Mouse (Mus musculus) liver, embryonic 14.5 days (tissue): Measurements from ENCODE around the gene Xylt1. TPM values are rescaled to one million over a fixed set of nuclear protein-coding genes. Genes with fewer than 3 reads are reported as not detected.

ENCODE experiments used
- ATAC-seq: fragments of 200-750 bp; cut with Nextera tagmentation; 2 replicates; pipeline ENCODE4 v1.8.0; 2017; ENCODE audit warnings: moderate number of reproducible peaks, mild to moderate bottlenecking, moderate library complexity; ENCODE audit not compliant: insufficient read depth
- DNase-seq, 3 experiments: peaks; one replicate each; pipeline ENCODE4 v3.0.0-alpha.2; 2012 to 2013; ENCODE audit warnings: low read depth in 3 of 3, low spot score in 3 of 3
- H3K27ac ChIP-seq: fragments of 300-500 bp; sonication (generic); 2 replicates; pipeline ENCODE4 v1.5.1; 2014; ENCODE audit warnings: moderate library complexity, mild to moderate bottlenecking, control low read depth, inconsistent platforms
- H3K27me3 ChIP-seq: fragments of 300-500 bp; sonication (generic); 2 replicates; pipeline ENCODE4 v1.6.1; 2014; ENCODE audit warnings: mild to moderate bottlenecking, low read length, moderate library complexity; ENCODE audit not compliant: control insufficient read depth, insufficient read depth
- H3K36me3 ChIP-seq: fragments of 300-500 bp; sonication (generic); replicated peaks from 2 replicates; pipeline ENCODE4 v1.6.1; 2014; ENCODE audit warnings: low read depth; ENCODE audit not compliant: control insufficient read depth, insufficient read depth
- H3K4me1 ChIP-seq, 2 experiments: fragments of 200-500 bp in 1 of 2; fragments of 300-500 bp in 1 of 2; sonication (generic) in 1 of 2; replicated peaks; 2 replicates each; pipeline ENCODE4 v1.6.1; 2012 to 2014; ENCODE audit warnings: antibody characterized with exemption in 1 of 2, inconsistent platforms in 1 of 2, low read length in 1 of 2; ENCODE audit not compliant: control insufficient read depth in 2 of 2, insufficient read depth in 2 of 2
- H3K4me2 ChIP-seq: fragments of 300-500 bp; sonication (generic); 2 replicates; pipeline ENCODE4 v1.6.1; 2014; ENCODE audit warnings: low read depth, mild to moderate bottlenecking, control low read depth, moderate library complexity
- H3K4me3 ChIP-seq, 2 experiments: fragments of 200-500 bp in 1 of 2; fragments of 300-500 bp in 1 of 2; sonication (generic) in 1 of 2; 2 replicates each; pipeline ENCODE4 v1.5.1; 2012 to 2014; ENCODE audit warnings: low read depth in 2 of 2, low read length in 2 of 2, mild to moderate bottlenecking in 2 of 2, control low read depth in 1 of 2, inconsistent platforms in 1 of 2, moderate library complexity in 1 of 2; ENCODE audit not compliant: insufficient read depth in 1 of 2
- H3K9ac ChIP-seq: fragments of 300-500 bp; sonication (generic); replicated peaks from 2 replicates; pipeline ENCODE4 v1.6.1; 2014; ENCODE audit warnings: mild to moderate bottlenecking, control low read depth, moderate library complexity
- H3K9me3 ChIP-seq: fragments of 300-500 bp; sonication (generic); 2 replicates; pipeline ENCODE4 v1.6.1; 2016; ENCODE audit warnings: low read length, mixed read lengths; ENCODE audit not compliant: control insufficient read depth
- CTCF ChIP-seq: IDR thresholded peaks from 2 replicates; pipeline ENCODE4 v1.5.1; 2016; ENCODE audit warnings: antibody characterized with exemption, low read depth, control low read depth
- EP300 ChIP-seq: IDR thresholded peaks from 2 replicates; pipeline ENCODE4 v1.6.1; 2016; ENCODE audit warnings: antibody characterized with exemption, low read depth
- WGBS: fragments of 180-500 bp; shearing (Covaris S2); extraction: QIAGEN DNeasy Blood & Tissue Kit; methylation state at CpG from one replicate; pipeline ENCODE4 v1.1.7; 2014; ENCODE audit not compliant: insufficient replicate concordance; 5-methylcytosine and 5-hydroxymethylcytosine counted together
- polyA plus RNA-seq, 2 experiments: library from polyadenylated mRNA; depleted of rRNA in 1 of 2; stranded (reverse) in 1 of 2; unstranded in 1 of 2; fragments of >200 nt; fragmentation: Nextera tagmentation in 1 of 2; extraction: Ambion mirVana in 1 of 2; gene quantifications; 2 replicates each; pipeline versions ENCODE4 v1.2.1 to v1.2.3; 2012 to 2014

Xylt1 gene
- polyA plus RNA-seq, 2 experiments, result 0.27 to 0.40 TPM

GRCm38 (mm10) chr7:117508090-117508489 lies 127.3 kb downstream of the Xylt1 start:
- Histone ChIP-seq H3K9ac (no peak overlapping the region), H3K9me3 (no peaks in the 10 kb centered on the region), H3K4me3 (no peak overlapping the region), H3K4me2 (no peak overlapping the region), H3K27me3 (no peaks in the 10 kb centered on the region), H3K36me3 (no peaks in the 10 kb centered on the region), H3K4me1 (no peaks in the 10 kb centered on the region), H3K27ac (no peak overlapping the region)
- no peak for ATAC-seq
- WGBS, result 67% methylated on average over 8 of the region's 8 CpGs
- DNase-seq, result no peak
- no peak for TF ChIP-seq EP300
- no peak for TF ChIP-seq CTCF

GRCm38 (mm10) chr7:117510113-117510512 lies 129.3 kb downstream of the Xylt1 start:
- H3K4me1 ChIP-seq, result no peaks in the 10 kb centered on the region
- no peak overlapping the region for H3K9ac ChIP-seq
- no peak overlapping the region for H3K27ac ChIP-seq
- H3K4me2 ChIP-seq, result no peak overlapping the region
- no peaks in the 10 kb centered on the region for H3K9me3 ChIP-seq
- H3K36me3 ChIP-seq, result no peaks in the 10 kb centered on the region
- WGBS, result 61% methylated on average over 2 of the region's 2 CpGs
- H3K27me3 ChIP-seq, result no peaks in the 10 kb centered on the region
- no peak overlapping the region for H3K4me3 ChIP-seq
- TF ChIP-seq CTCF (no peak), EP300 (no peak)
- DNase-seq, result no peak
- ATAC-seq, result no peak

GRCm38 (mm10) chr7:117512301-117512700 lies 131.5 kb downstream of the Xylt1 start:
- 39% methylated on average over 2 of the region's 2 CpGs for WGBS
- Histone ChIP-seq H3K4me2 (no peak overlapping the region), H3K9me3 (no peaks in the 10 kb centered on the region), H3K4me1 (no peaks in the 10 kb centered on the region), H3K9ac (no peak overlapping the region), H3K27me3 (no peaks in the 10 kb centered on the region), H3K36me3 (no peaks in the 10 kb centered on the region), H3K27ac (no peak overlapping the region), H3K4me3 (no peak overlapping the region)
- TF ChIP-seq EP300 (no peak), CTCF (no peak)
- ATAC-seq (no peak), DNase-seq (no peak)

- H3K4me1 ChIP-seq, result no peaks in the 10 kb centered on the region
- no peak overlapping the region for H3K27ac ChIP-seq
- H3K27me3 ChIP-seq, result no peaks in the 10 kb centered on the region
- H3K4me3 ChIP-seq, result no peak overlapping the region
- ATAC-seq, result no peak
- whole genome bisulfite sequencing, result 23% methylated on average over 1 of the region's 1 CpGs
- H3K4me2 ChIP-seq, result no peak overlapping the region
- no peak for TF ChIP-seq CTCF
- no peak for TF ChIP-seq EP300
- H3K9me3 ChIP-seq, result no peaks in the 10 kb centered on the region
- no peak for DNase-seq
- no peaks in the 10 kb centered on the region for H3K36me3 ChIP-seq
- no peak overlapping the region for H3K9ac ChIP-seq
Observed at GRCm38 (mm10) chr7:117515794-117516193, 135.0 kb downstream of the Xylt1 start.

- 44% methylated on average over 4 of the region's 4 CpGs for WGBS
- H3K4me1 ChIP-seq, result no peaks in the 10 kb centered on the region
- no peaks in the 10 kb centered on the region for H3K27me3 ChIP-seq
- H3K4me2 ChIP-seq, result no peak overlapping the region
- H3K9me3 ChIP-seq, result no peaks in the 10 kb centered on the region
- no peak for DNase-seq
- no peak overlapping the region for H3K4me3 ChIP-seq
- H3K27ac ChIP-seq, result no peak overlapping the region
- no peak for ATAC-seq
- TF ChIP-seq CTCF (no peak), EP300 (no peak)
- H3K9ac ChIP-seq, result no peak overlapping the region
- H3K36me3 ChIP-seq, result no peaks in the 10 kb centered on the region
Observed at GRCm38 (mm10) chr7:117516896-117517295, 136.1 kb downstream of the Xylt1 start.

- no peak overlapping the region for H3K4me3 ChIP-seq
Observed at GRCm38 (mm10) chr7:117521369-117521768, 140.6 kb downstream of the Xylt1 start.

More at GRCm38 (mm10) chr7:117521369-117521768, 140.6 kb downstream of the Xylt1 start:
- Histone ChIP-seq H3K9me3 (no peaks in the 10 kb centered on the region), H3K4me1 (no peaks in the 10 kb centered on the region), H3K4me2 (no peak overlapping the region), H3K36me3 (no peaks in the 10 kb centered on the region), H3K27ac (no peak overlapping the region), H3K27me3 (no peaks in the 10 kb centered on the region), H3K9ac (no peak overlapping the region)
- TF ChIP-seq CTCF (no peak), EP300 (no peak)
- ATAC-seq, result no peak
- DNase-seq, result no peak
